Mouse (Mus musculus): ENCODE measurements at regions not wholly inside any gene's neighbourhood (a gene's known extent, or its start where the extent isn't known, plus 50 kb on each side); places are given as distances from the start of the nearest gene placed in this dataset.

DNA sequence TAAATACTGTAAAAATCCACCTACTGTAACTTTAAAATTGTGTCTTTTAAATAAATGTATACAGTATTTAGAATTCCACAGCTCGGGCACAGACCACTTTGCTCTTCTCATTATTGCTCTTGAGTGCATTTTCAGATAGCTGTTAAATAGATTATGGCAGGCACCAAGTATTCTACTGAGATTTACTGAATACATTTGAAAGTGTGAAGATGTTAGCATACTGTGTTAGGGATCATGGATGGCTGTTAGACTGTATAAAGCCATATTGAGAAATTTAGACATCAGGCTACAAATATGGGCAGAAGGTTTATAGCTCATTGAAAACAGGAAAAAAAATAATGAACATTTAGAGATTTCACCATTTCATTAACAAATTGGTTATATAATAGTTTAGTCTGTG lies 130.5 kb upstream of the Tbx18 start:
- TF ChIP-seq CTCF (IDR thresholded peaks at IDR 0.05; ENCODE audit: control insufficient read depth, insufficient read depth, low read length) (no peak), POLR2A (IDR thresholded peaks at IDR 0.05; ENCODE audit: borderline replicate concordance, control insufficient read depth, low read depth, low read length) (no peak)
